Mouse (Mus musculus) heart, postnatal 0 days (tissue): ENCODE data around the gene Stxbp6. TPM values are rescaled to one million over a fixed set of nuclear protein-coding genes. Genes with fewer than 3 reads are reported as not detected.

ENCODE experiments used
- ATAC-seq: fragments of 200-750 bp; cut with Nextera tagmentation; 2 replicates; pipeline ENCODE4 v1.8.0; 2017; ENCODE audit warnings: low read depth, moderate number of reproducible peaks, moderate library complexity; ENCODE audit not compliant: insufficient read depth
- DNase-seq: peaks from one replicate; pipeline ENCODE4 v3.0.0-alpha.2; 2016; ENCODE audit warnings: low spot score
- H3K27ac ChIP-seq: fragments of 300-500 bp; sonication (generic); 2 replicates; pipeline ENCODE4 v1.5.1; 2014; ENCODE audit warnings: low read depth, mild to moderate bottlenecking
- H3K27me3 ChIP-seq: fragments of 300-500 bp; sonication (generic); 2 replicates; pipeline ENCODE4 v1.6.1; 2014; ENCODE audit warnings: low read length, mixed read lengths; ENCODE audit not compliant: control insufficient read depth, insufficient read depth
- H3K36me3 ChIP-seq: fragments of 300-500 bp; sonication (generic); replicated peaks from 2 replicates; pipeline ENCODE4 v1.6.1; 2014; ENCODE audit warnings: low read length, mixed read lengths; ENCODE audit not compliant: control insufficient read depth, insufficient read depth
- H3K4me1 ChIP-seq: fragments of 300-500 bp; sonication (generic); 2 replicates; pipeline ENCODE4 v1.6.1; 2014; ENCODE audit warnings: antibody characterized with exemption; ENCODE audit not compliant: control insufficient read depth, insufficient read depth
- H3K4me2 ChIP-seq: fragments of 300-500 bp; sonication (generic); 2 replicates; pipeline ENCODE4 v1.6.1; 2014; ENCODE audit warnings: low read depth, mild to moderate bottlenecking, low read length, moderate library complexity
- H3K4me3 ChIP-seq: fragments of 300-500 bp; sonication (generic); 2 replicates; pipeline ENCODE4 v1.5.1; 2014; ENCODE audit warnings: low read depth, low read length
- H3K9ac ChIP-seq: fragments of 300-500 bp; sonication (generic); replicated peaks from 2 replicates; pipeline ENCODE4 v1.6.1; 2014; ENCODE audit warnings: low read depth, low read length, mixed read lengths
- H3K9me3 ChIP-seq: fragments of 300-500 bp; sonication (generic); replicated peaks from 2 replicates; pipeline ENCODE4 v1.6.1; 2016; ENCODE audit warnings: low read length; ENCODE audit not compliant: control insufficient read depth
- CTCF ChIP-seq: IDR thresholded peaks from 2 replicates; pipeline ENCODE4 v1.5.1; 2016; ENCODE audit warnings: antibody characterized with exemption, control low read depth, low read depth
- EP300 ChIP-seq: IDR thresholded peaks from 2 replicates; pipeline ENCODE4 v1.6.1; 2016; ENCODE audit warnings: antibody characterized with exemption, low read depth
- WGBS: fragments of 180-500 bp; shearing (Covaris S2); extraction: QIAGEN DNeasy Blood & Tissue Kit; methylation state at CpG from one replicate; pipeline ENCODE4 v1.1.7; 2014; 5-methylcytosine and 5-hydroxymethylcytosine counted together
- polyA plus RNA-seq: library from polyadenylated mRNA; unstranded; fragments of >200 nt; fragmentation: Nextera tagmentation; extraction: Ambion mirVana; gene quantifications from 2 replicates; pipeline ENCODE4 v1.2.1, GENCODE M21; 2015
- total RNA-seq: library from RNA; depleted of rRNA; stranded (reverse); fragments of >200 nt; gene quantifications from 2 replicates; pipeline ENCODE4 v1.2.3, GENCODE M21; 2014; ENCODE audit warnings: low replicate concordance

Gene Stxbp6
- total and polyA plus RNA-seq, 2 experiments from 2014 or later: 8.0 to 9.1 TPM

DNA sequence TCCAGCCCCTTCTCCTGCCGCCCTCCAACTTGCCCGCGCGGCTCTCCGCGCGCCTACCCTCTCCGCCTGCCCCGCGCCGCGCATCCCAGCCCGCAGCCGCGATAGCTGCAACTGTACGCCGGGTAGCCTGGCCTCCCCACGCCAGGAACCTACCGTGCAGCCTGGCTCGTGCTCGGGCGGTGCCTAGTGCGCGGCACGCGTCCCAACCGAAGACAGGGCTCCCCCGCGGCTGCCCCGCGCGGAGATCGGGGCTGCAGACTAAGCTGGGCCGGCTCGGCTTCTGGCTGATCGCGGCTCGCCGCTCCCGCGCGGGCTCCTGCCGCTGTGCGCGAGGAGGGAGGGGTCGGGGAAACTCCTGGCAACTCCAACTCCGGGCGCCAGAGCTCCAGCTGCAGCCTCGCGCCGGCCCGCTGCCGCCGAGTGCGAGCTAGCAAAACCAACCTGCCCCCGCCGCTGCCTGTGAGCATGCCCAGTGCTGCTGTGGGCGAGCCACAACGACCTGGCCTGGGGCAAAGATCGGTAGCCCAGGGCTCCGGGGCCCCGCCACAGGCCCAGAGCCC is 387 bp downstream of the Stxbp6 start:
- Histone ChIP-seq H3K4me3 (peak overlapping the region; percentile 77), H3K27me3 (no peaks in the 10 kb centered on the region), H3K4me2 (peak overlapping the region; percentile 99), H3K27ac (peak overlapping the region; percentile 87), H3K36me3 (no peaks in the 10 kb centered on the region), H3K4me1 (0 out of 2 replicates have a peak, but pooled peaks cover 7% of the 10 kb centered on the region), H3K9me3 (no peaks in the 10 kb centered on the region), H3K9ac (peak overlapping the region; percentile 72)
- TF ChIP-seq EP300 (no peak), CTCF (no peak)
- under 1% methylated on average over 61 of the region's 62 CpGs for WGBS
- ATAC-seq: peak; percentile 82
- peak; percentile 75 for DNase-seq

DNA sequence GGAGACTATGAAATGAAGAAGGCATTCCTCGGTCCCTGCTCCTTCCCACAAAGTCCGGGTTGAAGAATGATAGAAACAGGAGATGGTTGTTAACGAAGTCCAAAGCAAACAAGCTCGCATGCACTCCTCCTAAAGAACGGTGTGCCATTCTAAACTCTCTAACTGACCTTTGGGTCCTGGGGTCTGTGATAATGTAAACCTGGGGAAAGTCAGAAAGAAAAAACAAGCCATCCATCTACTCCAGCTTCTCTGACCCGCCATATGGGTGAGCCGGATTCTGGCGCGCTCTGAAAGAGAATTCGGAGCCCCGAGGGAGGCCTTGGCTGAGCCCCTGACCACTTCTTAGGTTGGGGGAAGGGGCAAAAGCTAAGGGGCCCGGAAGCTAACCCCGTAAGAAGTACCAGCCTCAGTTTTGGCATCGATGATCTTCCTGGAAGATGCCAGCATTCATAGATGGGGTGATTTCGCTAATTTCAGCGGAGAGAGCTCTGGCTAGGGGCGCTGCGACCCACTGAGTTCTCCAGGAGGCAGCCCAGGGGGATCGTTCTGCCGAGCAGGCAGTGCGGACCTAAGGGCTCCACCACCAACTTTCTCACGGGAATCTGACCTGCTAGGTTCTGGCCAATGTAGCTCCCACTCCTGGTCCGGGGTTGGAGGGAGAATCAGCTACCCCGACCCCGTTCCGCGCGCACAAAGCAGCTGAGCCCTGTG is 1.0 kb downstream of the Stxbp6 start:
- no peak for DNase-seq
- Histone ChIP-seq H3K36me3 (no peaks in the 10 kb centered on the region), H3K4me1 (0 out of 2 replicates have a peak, but pooled peaks cover 7% of the 10 kb centered on the region)

DNA sequence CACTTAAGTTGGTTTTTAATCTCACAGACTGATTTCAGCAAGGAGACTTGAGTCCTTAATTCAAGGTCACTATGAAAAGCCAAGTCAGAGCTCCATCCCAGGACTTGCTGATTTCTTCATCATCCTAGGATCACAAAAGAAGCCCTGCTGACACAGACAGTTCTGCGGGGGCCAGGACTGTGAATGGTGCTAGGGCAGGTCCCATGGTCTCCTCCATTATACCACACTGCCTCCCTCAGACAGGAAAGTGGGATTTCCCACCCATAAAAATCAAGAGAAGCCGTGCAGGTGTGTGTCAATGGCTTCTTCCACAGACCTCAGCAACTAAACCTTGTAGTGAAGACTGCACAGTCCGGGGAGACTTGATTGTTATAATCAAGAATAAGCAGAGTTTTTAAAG is 2.3 kb downstream of the Stxbp6 start:
- Histone ChIP-seq H3K27me3 (no peaks in the 10 kb centered on the region), H3K36me3 (no peaks in the 10 kb centered on the region), H3K4me2 (no peak overlapping the region), H3K4me1 (peaks cover 16% of the 10 kb centered on the region), H3K9ac (no peak overlapping the region), H3K4me3 (no peak overlapping the region), H3K9me3 (no peaks in the 10 kb centered on the region), H3K27ac (no peak overlapping the region)
- ATAC-seq: no peak
- WGBS: 68% methylated on average over 3 of the region's 3 CpGs
- DNase-seq: no peak
- TF ChIP-seq EP300 (no peak), CTCF (peak; percentile 32)

More for the DNA sequence above, 1.0 kb downstream of the Stxbp6 start:
- H3K9ac ChIP-seq: peak overlapping the region; percentile 72
- no peaks in the 10 kb centered on the region for H3K9me3 ChIP-seq
- H3K4me3 ChIP-seq: peak overlapping the region; percentile 77
- TF ChIP-seq EP300 (no peak), CTCF (no peak)
- no peaks in the 10 kb centered on the region for H3K27me3 ChIP-seq
- peak overlapping the region; percentile 99 for H3K4me2 ChIP-seq
- peak; percentile 31 for ATAC-seq
- 1% methylated on average over 28 of the region's 28 CpGs for WGBS
- peak overlapping the region; percentile 87 for H3K27ac ChIP-seq

DNA sequence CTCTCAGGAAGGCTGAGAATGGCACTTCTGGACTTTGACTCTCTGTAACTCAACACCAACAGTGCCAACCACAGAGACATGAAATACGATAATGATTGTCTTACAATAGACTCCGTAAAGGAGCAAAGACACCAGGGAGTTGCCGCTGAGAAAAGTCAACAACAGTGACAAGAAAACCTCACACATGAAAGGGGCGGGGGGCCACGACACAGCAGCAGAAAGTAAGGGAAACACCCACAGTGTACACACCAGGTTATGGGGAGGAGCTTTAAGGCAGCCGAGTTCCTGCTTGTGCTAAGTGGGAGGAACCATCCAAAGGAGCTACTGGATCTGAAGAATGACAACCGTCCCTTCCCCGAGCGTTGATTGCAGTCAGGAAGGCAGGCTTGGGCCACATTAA is 4.3 kb downstream of the Stxbp6 start:
- no peak for ATAC-seq
- no peak for DNase-seq
- TF ChIP-seq CTCF (no peak), EP300 (no peak)
- Histone ChIP-seq H3K9me3 (no peaks in the 10 kb centered on the region), H3K36me3 (no peaks in the 10 kb centered on the region), H3K4me3 (no peak overlapping the region), H3K4me2 (no peak overlapping the region), H3K27me3 (no peaks in the 10 kb centered on the region), H3K9ac (no peak overlapping the region), H3K4me1 (peaks cover 22% of the 10 kb centered on the region), H3K27ac (no peak overlapping the region)
- WGBS: 54% methylated on average over 9 of the region's 9 CpGs

DNA sequence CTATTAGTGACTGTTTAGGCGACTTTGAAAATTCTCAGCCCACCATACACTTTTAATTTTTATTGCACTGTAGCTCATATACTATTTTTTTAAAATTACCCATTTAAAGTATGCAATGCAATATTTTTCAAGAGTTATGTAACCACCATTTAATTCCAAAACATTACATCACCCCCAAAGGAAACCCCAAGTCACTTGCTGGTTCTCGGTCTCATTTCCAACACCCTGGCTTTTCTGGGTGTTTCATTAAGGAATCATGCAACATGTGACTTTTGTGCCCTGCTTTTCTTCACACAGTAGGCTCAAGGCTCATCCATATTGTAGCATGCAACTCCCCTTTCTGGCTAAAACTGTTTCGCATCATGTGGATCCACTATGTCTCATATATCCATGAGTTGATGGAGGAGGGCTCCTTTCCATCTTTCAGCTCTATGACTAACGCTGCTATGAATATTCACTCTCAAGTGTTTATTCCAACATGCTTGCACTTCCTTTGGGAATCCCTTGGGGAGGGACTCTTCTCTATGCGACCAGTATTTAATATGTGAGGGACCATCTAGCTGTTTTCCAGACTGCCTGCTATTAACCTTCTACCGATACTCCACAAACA is 6.3 kb downstream of the Stxbp6 start:
- Histone ChIP-seq H3K4me3 (no peak overlapping the region), H3K9ac (no peak overlapping the region), H3K27me3 (no peaks in the 10 kb centered on the region), H3K4me2 (no peak overlapping the region), H3K27ac (no peak overlapping the region), H3K36me3 (no peaks in the 10 kb centered on the region), H3K4me1 (peaks cover 29% of the 10 kb centered on the region), H3K9me3 (no peaks in the 10 kb centered on the region)
- ATAC-seq (no peak), DNase-seq (no peak)
- WGBS: 79% methylated on average over 6 of the region's 6 CpGs
- TF ChIP-seq CTCF (no peak), EP300 (no peak)
